Mouse (Mus musculus): ENCODE results near the gene Arhgap17. TPM values are rescaled to one million over a fixed set of nuclear protein-coding genes. Genes with fewer than 3 reads are reported as not detected.

The Arhgap17 gene
- polyA plus RNA-seq, 1 experiment from 2014 or later: 114 TPM

GRCm38 (mm10) chr7:123363971-123364370 is 5.7 kb downstream of the Arhgap17 start:
- H3K79me2 ChIP-seq (ENCODE audit: inconsistent target): peaks cover 100% of the 10 kb centered on the region
- no peak overlapping the region for H3K27ac ChIP-seq
- no peak overlapping the region for H3K4me3 ChIP-seq (ENCODE audit: inconsistent target)
- 94% methylated on average over 8 of the region's 8 CpGs for WGBS (ENCODE audit: missing documents)
- peaks cover 29% of the 10 kb centered on the region; the same call in 1 of the 2 replicates for H3K36me3 ChIP-seq (ENCODE audit: inconsistent target)

GRCm38 (mm10) chr7:123362806-123363205 is 6.9 kb downstream of the Arhgap17 start:
- H3K4me3 ChIP-seq (ENCODE audit: inconsistent target): no peak overlapping the region
- H3K79me2 ChIP-seq (ENCODE audit: inconsistent target): peaks cover 100% of the 10 kb centered on the region
- H3K27ac ChIP-seq: no peak overlapping the region
- WGBS (ENCODE audit: missing documents): 78% methylated on average over 3 of the region's 3 CpGs
- H3K36me3 ChIP-seq (ENCODE audit: inconsistent target): peaks cover 31% of the 10 kb centered on the region; the same call in 1 of the 2 replicates

- H3K4me3 ChIP-seq (ENCODE audit: inconsistent target): no peak overlapping the region
- H3K79me2 ChIP-seq (ENCODE audit: inconsistent target): peaks cover 100% of the 10 kb centered on the region
- WGBS (ENCODE audit: missing documents): 89% methylated on average over 7 of the region's 7 CpGs
- peaks cover 34% of the 10 kb centered on the region; the same call in 1 of the 2 replicates for H3K36me3 ChIP-seq (ENCODE audit: inconsistent target)
- no peak overlapping the region for H3K27ac ChIP-seq
Observed at GRCm38 (mm10) chr7:123361229-123361980, 8.3 kb downstream of the Arhgap17 start.

GRCm38 (mm10) chr7:123360185-123360584 is 9.5 kb downstream of the Arhgap17 start:
- Histone ChIP-seq H3K79me2 (ENCODE audit: inconsistent target) (peaks cover 100% of the 10 kb centered on the region), H3K27ac (no peak overlapping the region), H3K36me3 (ENCODE audit: inconsistent target) (peaks cover 34% of the 10 kb centered on the region; the same call in 1 of the 2 replicates), H3K4me3 (ENCODE audit: inconsistent target) (no peak overlapping the region)
- WGBS (ENCODE audit: missing documents): 49% methylated on average over 5 of the region's 5 CpGs

GRCm38 (mm10) chr7:123359101-123359500 is 10.6 kb downstream of the Arhgap17 start:
- no peak overlapping the region for H3K27ac ChIP-seq
- H3K4me3 ChIP-seq (ENCODE audit: inconsistent target): no peak overlapping the region
- H3K36me3 ChIP-seq (ENCODE audit: inconsistent target): peaks cover 29% of the 10 kb centered on the region; the same call in 1 of the 2 replicates
- H3K79me2 ChIP-seq (ENCODE audit: inconsistent target): peaks cover 100% of the 10 kb centered on the region
- 95% methylated on average over 6 of the region's 7 CpGs for WGBS (ENCODE audit: missing documents)

DNA sequence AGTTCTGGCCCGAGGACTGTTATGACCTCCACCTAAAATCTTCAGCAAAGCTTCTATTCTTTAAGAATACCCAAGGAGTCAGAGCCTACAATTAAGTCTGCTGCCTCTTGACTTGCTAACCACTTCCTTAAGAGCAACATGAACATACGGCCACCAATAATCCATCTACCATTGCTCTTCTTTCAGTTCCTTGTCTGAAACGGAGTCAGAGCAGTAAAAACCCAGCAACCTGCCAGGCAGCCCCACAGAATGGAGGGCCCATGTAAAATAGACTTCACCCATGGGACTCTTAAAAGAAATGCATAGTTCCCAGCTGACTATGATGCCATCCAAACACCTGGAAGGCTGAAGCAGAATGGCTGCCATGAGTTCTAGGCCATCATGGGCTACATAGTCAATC is 13.6 kb downstream of the Arhgap17 start:
- Histone ChIP-seq H3K36me3 (ENCODE audit: inconsistent target) (peaks cover 12% of the 10 kb centered on the region; the same call in 1 of the 2 replicates), H3K27ac (no peak overlapping the region), H3K4me3 (ENCODE audit: inconsistent target) (no peak overlapping the region), H3K79me2 (ENCODE audit: inconsistent target) (peaks cover 100% of the 10 kb centered on the region)
- WGBS (ENCODE audit: missing documents): 24% methylated on average over 3 of the region's 3 CpGs

DNA sequence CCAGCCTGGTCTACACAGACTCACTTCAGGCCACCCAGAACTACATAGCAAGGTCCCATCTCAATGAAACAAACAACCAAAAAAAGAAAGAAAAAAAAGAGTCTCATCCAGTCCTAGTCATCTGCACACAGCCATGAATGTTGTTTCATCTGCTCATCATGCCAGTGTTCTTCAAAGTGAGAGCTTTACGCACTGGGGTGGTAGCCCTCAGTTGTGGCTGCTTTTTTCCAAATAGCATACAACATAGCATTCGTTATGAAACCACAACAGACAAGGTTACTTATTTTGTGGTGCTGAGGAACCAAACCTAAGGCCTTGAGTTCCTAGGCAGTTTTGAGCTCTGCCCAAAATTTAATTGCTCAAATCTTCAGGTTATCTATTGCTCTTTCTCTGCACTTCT is 14.9 kb downstream of the Arhgap17 start:
- H3K79me2 ChIP-seq (ENCODE audit: inconsistent target): peaks cover 100% of the 10 kb centered on the region
- no CpG with 5 or more reads among the region's 2 CpGs for WGBS (ENCODE audit: missing documents)
- peaks cover 15% of the 10 kb centered on the region for H3K36me3 ChIP-seq (ENCODE audit: inconsistent target)
- H3K27ac ChIP-seq: peak overlapping the region; percentile 14; the same call in 1 of the 2 replicates
- no peak overlapping the region for H3K4me3 ChIP-seq (ENCODE audit: inconsistent target)

DNA sequence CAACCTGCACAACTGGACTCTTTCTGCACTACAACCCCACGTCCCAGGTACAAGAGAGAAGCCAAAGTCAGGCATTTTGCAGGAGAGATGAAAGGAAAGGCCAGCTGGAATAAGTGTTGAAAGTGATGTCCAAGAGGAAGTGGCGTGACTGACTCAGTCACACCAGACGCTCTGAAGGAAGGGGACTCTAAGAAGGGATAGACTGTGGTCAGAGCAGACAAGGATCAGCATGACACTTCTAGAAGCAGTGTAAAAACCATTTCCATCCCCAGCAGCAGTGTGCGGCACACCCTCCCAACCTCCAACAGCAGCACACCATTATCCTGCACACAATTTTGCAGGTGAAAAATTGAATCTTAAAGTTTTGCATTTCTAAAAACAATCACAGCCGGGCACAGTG is 15.3 kb downstream of the Arhgap17 start:
- H3K4me3 ChIP-seq (ENCODE audit: inconsistent target): no peak overlapping the region
- H3K36me3 ChIP-seq (ENCODE audit: inconsistent target): peaks cover 15% of the 10 kb centered on the region
- peak overlapping the region; percentile 14; the same call in 1 of the 2 replicates for H3K27ac ChIP-seq
- 26% methylated on average over 5 of the region's 5 CpGs for WGBS (ENCODE audit: missing documents)
- H3K79me2 ChIP-seq (ENCODE audit: inconsistent target): peaks cover 100% of the 10 kb centered on the region

- H3K27ac ChIP-seq: 0 out of 2 replicates have a peak overlapping the region, but pooled peaks have one; percentile 14
- H3K4me3 ChIP-seq (ENCODE audit: inconsistent target): no peak overlapping the region
- H3K79me2 ChIP-seq (ENCODE audit: inconsistent target): peaks cover 100% of the 10 kb centered on the region
- WGBS (ENCODE audit: missing documents): 75% methylated on average over 5 of the region's 5 CpGs
- peaks cover 15% of the 10 kb centered on the region for H3K36me3 ChIP-seq (ENCODE audit: inconsistent target)
Observed at GRCm38 (mm10) chr7:123353879-123354278, 15.8 kb downstream of the Arhgap17 start.

GRCm38 (mm10) chr7:123353081-123353480 is 16.6 kb downstream of the Arhgap17 start:
- Histone ChIP-seq H3K27ac (no peak overlapping the region), H3K36me3 (ENCODE audit: inconsistent target) (peaks cover 15% of the 10 kb centered on the region), H3K79me2 (ENCODE audit: inconsistent target) (peaks cover 100% of the 10 kb centered on the region), H3K4me3 (ENCODE audit: inconsistent target) (no peak overlapping the region)
- 98% methylated on average over 4 of the region's 4 CpGs for WGBS (ENCODE audit: missing documents)

- peaks cover 100% of the 10 kb centered on the region for H3K79me2 ChIP-seq (ENCODE audit: inconsistent target)
- WGBS (ENCODE audit: missing documents): 88% methylated on average over 2 of the region's 2 CpGs
- peaks cover 10% of the 10 kb centered on the region for H3K36me3 ChIP-seq (ENCODE audit: inconsistent target)
- H3K27ac ChIP-seq: no peak overlapping the region
- no peak overlapping the region for H3K4me3 ChIP-seq (ENCODE audit: inconsistent target)
Observed at GRCm38 (mm10) chr7:123350243-123350642, 19.5 kb downstream of the Arhgap17 start.

GRCm38 (mm10) chr7:123349813-123350212 is 19.9 kb downstream of the Arhgap17 start:
- H3K79me2 ChIP-seq (ENCODE audit: inconsistent target): peaks cover 100% of the 10 kb centered on the region
- WGBS (ENCODE audit: missing documents): 93% methylated on average over 9 of the region's 11 CpGs
- no peak overlapping the region for H3K27ac ChIP-seq
- H3K4me3 ChIP-seq (ENCODE audit: inconsistent target): no peak overlapping the region
- peaks cover 10% of the 10 kb centered on the region for H3K36me3 ChIP-seq (ENCODE audit: inconsistent target)

GRCm38 (mm10) chr7:123346631-123347290 is 23.0 kb downstream of the Arhgap17 start:
- H3K4me3 ChIP-seq (ENCODE audit: inconsistent target): no peak overlapping the region
- 87% methylated on average over 7 of the region's 7 CpGs for WGBS (ENCODE audit: missing documents)
- peaks cover 10% of the 10 kb centered on the region for H3K36me3 ChIP-seq (ENCODE audit: inconsistent target)
- H3K79me2 ChIP-seq (ENCODE audit: inconsistent target): peaks cover 100% of the 10 kb centered on the region
- no peak overlapping the region for H3K27ac ChIP-seq

GRCm38 (mm10) chr7:123345041-123345544 is 24.6 kb downstream of the Arhgap17 start:
- Histone ChIP-seq H3K4me3 (ENCODE audit: inconsistent target) (no peak overlapping the region), H3K36me3 (ENCODE audit: inconsistent target) (peaks cover 10% of the 10 kb centered on the region; the same call in 1 of the 2 replicates), H3K27ac (no peak overlapping the region), H3K79me2 (ENCODE audit: inconsistent target) (peaks cover 100% of the 10 kb centered on the region)
- 94% methylated on average over 3 of the region's 3 CpGs for WGBS (ENCODE audit: missing documents)

Data from macrophage (primary cell).